ENCODE assay signal across 15 mouse cellular contexts in the genomic region with DNA sequence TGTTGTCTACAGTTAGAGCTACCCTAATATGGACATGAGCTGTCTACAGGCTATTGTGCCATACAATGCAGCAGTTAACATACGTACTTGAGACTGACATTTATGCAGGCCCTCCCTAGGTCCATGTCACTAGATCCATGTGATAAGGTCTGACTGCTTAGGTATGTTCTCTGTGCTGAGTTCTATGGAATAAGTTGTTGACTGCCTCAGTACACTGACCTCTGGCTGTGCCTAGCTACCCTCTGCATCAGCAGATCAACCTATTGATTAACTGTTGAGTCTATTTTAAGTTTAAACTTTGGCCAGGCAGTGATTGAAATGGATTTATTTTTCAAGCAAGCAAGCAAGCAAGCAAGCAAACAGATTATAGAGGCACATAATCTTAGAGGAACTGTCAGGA. TPM values are rescaled to one million over a fixed set of nuclear protein-coding genes. Genes with fewer than 3 reads are reported as not detected.
"Had no signal": no experiment of that assay in that cellular context is flagged by ENCODE, and none has a peak within 500 bp of the region (broad histone marks: within the 10 kb centered on the region; RNA-seq: fewer than 3 reads in every experiment).

No protein-coding gene starts in this region.

- H3K36me3 ChIP-seq: midbrain, embryonic 13.5 days; midbrain, embryonic 15.5 days; neural tube, embryonic 12.5 days had no signal

- H3K4me2 ChIP-seq: lung, embryonic 14.5 days; midbrain, embryonic 11.5 days; midbrain, embryonic 13.5 days; midbrain, embryonic 15.5 days; neural tube, embryonic 12.5 days had no signal

- H3K27me3 ChIP-seq: megakaryocyte, embryonic 14.5 days; midbrain, embryonic 13.5 days; midbrain, embryonic 15.5 days; neural tube, embryonic 12.5 days had no signal

- ATAC-seq: midbrain, embryonic 13.5 days; midbrain, embryonic 15.5 days had no signal

- H3K27ac ChIP-seq: macrophage; midbrain, embryonic 13.5 days; midbrain, embryonic 15.5 days; neural tube, embryonic 12.5 days had no signal

- H3K4me3 ChIP-seq: megakaryocyte, embryonic 14.5 days; midbrain, embryonic 13.5 days; midbrain, embryonic 15.5 days; neural tube, embryonic 12.5 days had no signal

- H3K4me1 ChIP-seq: midbrain, embryonic 13.5 days; midbrain, embryonic 15.5 days; neural tube, embryonic 12.5 days had no signal

- H3K9ac ChIP-seq: lung, embryonic 14.5 days; midbrain, embryonic 13.5 days; midbrain, embryonic 15.5 days; neural tube, embryonic 12.5 days had no signal

- DNase-seq: lung, adult 18-20 months; lung, embryonic 14.5 days; lung, postnatal 10 days; lung, postnatal 36 days; right cerebral cortex, postnatal 14 days; thymus, adult 18-20 months; thymus, postnatal 14 days; thymus, postnatal 36 days had no signal

- H3K9me3 ChIP-seq: megakaryocyte, embryonic 14.5 days; midbrain, embryonic 13.5 days; midbrain, embryonic 15.5 days; neural tube, embryonic 12.5 days had no signal

RNA-seq across cellular contexts. Expression of a gene that starts 57.0 kb away (rescaled TPM):
- total RNA-seq: midbrain, postnatal 0 days had no signal
